In genomic region chr1:146792826-146793225, GRCm38 (mm10) we compare ENCODE assay signal across 13 mouse cellular contexts.
A peak's percentile ranks its signal among the peaks of the same experiment; 100 is the strongest.
DNase-seq lines count a peak whose midpoint lies in the region; ATAC-seq and TF ChIP-seq lines count a peak whose summit lies in the region.
"Had no signal": no experiment of that assay in that cellular context is flagged by ENCODE, and none has a peak within 500 bp of the region (broad histone marks: within the 10 kb centered on the region; RNA-seq: fewer than 3 reads in every experiment).

No protein-coding gene starts in this region.

- no peak overlapping the region for H3K4me2 ChIP-seq in forebrain, postnatal 0 days (ENCODE audit: low read depth)
- no peak overlapping the region for H3K4me2 ChIP-seq in forebrain, embryonic 11.5 days (ENCODE audit: low read depth, low read length, severe bottlenecking)
- H3K4me2 ChIP-seq: embryonic facial prominence, embryonic 13.5 days; hindbrain, embryonic 15.5 days; limb, embryonic 15.5 days; midbrain, embryonic 12.5 days had no signal

- peak; percentile 41 for DNase-seq in forebrain, postnatal 0 days
- DNase-seq in forebrain, embryonic 11.5 days (ENCODE audit: low spot score) = no peak
- peak; percentile 29 to 30 for DNase-seq in left cerebral cortex, adult 18-20 months (ENCODE audit: low spot score in 2 of 2)
- DNase-seq in left cerebral cortex, adult 8-10 months (ENCODE audit: low spot score in 2 of 2) = no peak
- peak; percentile 58 for DNase-seq in brain, embryonic 14.5 days (ENCODE audit: low read depth)
- DNase-seq in layer of hippocampus, postnatal 10 days (ENCODE audit: low spot score in 2 of 2) = peak; percentile 6 to 25

- H3K4me1 ChIP-seq in forebrain, postnatal 0 days (ENCODE audit: insufficient read depth) = no peaks in the 10 kb centered on the region
- no peaks in the 10 kb centered on the region for H3K4me1 ChIP-seq in forebrain, embryonic 11.5 days (replicated peaks; ENCODE audit: control insufficient read depth, insufficient read depth, low read length)
- H3K4me1 ChIP-seq: embryonic facial prominence, embryonic 13.5 days; heart, embryonic 10.5 days; hindbrain, embryonic 15.5 days; limb, embryonic 15.5 days; midbrain, embryonic 12.5 days had no signal

- no peak for TF ChIP-seq CTCF in forebrain, postnatal 0 days (IDR thresholded peaks at IDR 0.05; ENCODE audit: low read depth)
- no peak for TF ChIP-seq CTCF in brain, embryonic 14.5 days (IDR thresholded peaks at IDR 0.05; ENCODE audit: borderline replicate concordance, extremely low read depth, insufficient read depth, insufficient read length)

- H3K27me3 ChIP-seq in forebrain, postnatal 0 days (ENCODE audit: insufficient read depth, low read length) = no peaks in the 10 kb centered on the region
- no peaks in the 10 kb centered on the region for H3K27me3 ChIP-seq in forebrain, embryonic 11.5 days (ENCODE audit: control insufficient read depth, insufficient read depth, low read length)
- H3K27me3 ChIP-seq: CH12.LX; embryonic facial prominence, embryonic 13.5 days; hindbrain, embryonic 15.5 days; limb, embryonic 15.5 days; midbrain, embryonic 12.5 days had no signal

- H3K9ac ChIP-seq in forebrain, postnatal 0 days = no peak overlapping the region
- H3K9ac ChIP-seq in forebrain, embryonic 11.5 days (ENCODE audit: low read length) = no peak overlapping the region
- H3K9ac ChIP-seq: embryonic facial prominence, embryonic 13.5 days; hindbrain, embryonic 15.5 days; limb, embryonic 15.5 days; midbrain, embryonic 12.5 days had no signal

- no peak overlapping the region for H3K27ac ChIP-seq in forebrain, postnatal 0 days (ENCODE audit: low read depth, low read length)
- no peak overlapping the region for H3K27ac ChIP-seq in forebrain, embryonic 11.5 days (ENCODE audit: low read depth, low read length)
- H3K27ac ChIP-seq: embryonic facial prominence, embryonic 13.5 days; heart, embryonic 10.5 days; hindbrain, embryonic 15.5 days; limb, embryonic 15.5 days; midbrain, embryonic 12.5 days had no signal

- H3K36me3 ChIP-seq in forebrain, postnatal 0 days (ENCODE audit: insufficient read depth) = no peaks in the 10 kb centered on the region
- no peaks in the 10 kb centered on the region for H3K36me3 ChIP-seq in forebrain, embryonic 11.5 days (ENCODE audit: control insufficient read depth, insufficient read depth, low read length)
- H3K36me3 ChIP-seq: embryonic facial prominence, embryonic 13.5 days; heart, embryonic 10.5 days; hindbrain, embryonic 15.5 days; limb, embryonic 15.5 days; midbrain, embryonic 12.5 days had no signal

- no peak overlapping the region for H3K4me3 ChIP-seq in forebrain, postnatal 0 days (ENCODE audit: low read depth, low read length)
- H3K4me3 ChIP-seq in forebrain, embryonic 11.5 days (ENCODE audit: low read depth, low read length) = no peak overlapping the region
- H3K4me3 ChIP-seq: embryonic facial prominence, embryonic 13.5 days; heart, embryonic 10.5 days; hindbrain, embryonic 15.5 days; limb, embryonic 15.5 days; midbrain, embryonic 12.5 days had no signal

- no peak for ATAC-seq in forebrain, postnatal 0 days
- ATAC-seq in forebrain, embryonic 11.5 days (replicated peaks; ENCODE audit: low FRiP score) = no peak
- no peak for ATAC-seq in activated CD4-positive, CD25-positive, alpha-beta regulatory T cell, adult 4 months

- no peaks in the 10 kb centered on the region for H3K9me3 ChIP-seq in forebrain, postnatal 0 days (ENCODE audit: low read length)
- no peaks in the 10 kb centered on the region for H3K9me3 ChIP-seq in forebrain, embryonic 11.5 days (ENCODE audit: control insufficient read depth, low read length)
- H3K9me3 ChIP-seq: embryonic facial prominence, embryonic 13.5 days; heart, embryonic 10.5 days; hindbrain, embryonic 15.5 days; limb, embryonic 15.5 days; midbrain, embryonic 12.5 days had no signal

- no peak for TF ChIP-seq POLR2A in brain, embryonic 14.5 days (IDR thresholded peaks at IDR 0.05; ENCODE audit: borderline replicate concordance, extremely low read depth, insufficient read depth, insufficient read length, poor library complexity, severe bottlenecking)

Comparison
In these comparisons a context has a peak if more than half of its experiments do, and no peak if none do; other contexts are left out.
1. DNase-seq: peak in forebrain, postnatal 0 days (single experiment), left cerebral cortex, adult 18-20 months (2 of 2), brain, embryonic 14.5 days (single experiment) and layer of hippocampus, postnatal 10 days (2 of 2); none in forebrain, embryonic 11.5 days (single experiment) and left cerebral cortex, adult 8-10 months (0 of 2).